Mouse (Mus musculus): ENCODE measurements around the gene Mlh3. TPM values are rescaled to one million over a fixed set of nuclear protein-coding genes. Genes with fewer than 3 reads are reported as not detected.

Mlh3 gene
- total and polyA plus RNA-seq, 3 experiments, result 7.8 to 9.8 (median 8.3) TPM

DNA sequence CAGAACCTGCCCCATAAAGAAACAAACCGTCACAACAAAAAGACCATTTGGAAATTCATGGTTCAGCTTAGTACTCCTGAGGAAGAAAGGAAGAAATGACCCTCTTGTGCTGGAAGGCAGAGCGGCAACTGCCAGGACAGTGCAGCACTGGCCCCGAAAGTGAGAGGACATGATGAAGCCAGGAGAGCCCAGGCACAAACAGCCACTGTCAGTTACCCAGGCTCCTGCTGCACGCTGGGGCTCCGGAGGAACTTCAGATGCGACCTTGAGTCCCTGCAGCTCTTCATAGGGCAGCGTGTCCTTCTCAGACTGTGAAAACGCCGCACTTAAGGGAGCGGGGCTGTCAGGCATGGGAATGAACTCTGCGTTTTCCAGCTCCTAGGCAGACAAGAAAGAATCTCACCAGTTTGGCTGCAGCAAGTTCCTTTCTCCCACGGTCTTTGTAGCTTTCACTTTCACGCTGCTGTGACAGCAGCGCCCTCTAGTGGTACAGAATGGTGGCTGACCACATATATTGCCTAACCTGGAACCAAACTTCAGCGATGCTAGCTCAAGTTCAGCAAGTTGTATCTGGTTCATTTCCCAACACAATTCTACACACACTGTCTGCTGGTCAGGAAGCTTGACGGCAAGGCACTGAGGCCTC is 35.0 kb upstream of the Mlh3 start (continued):
- peak; percentile 65; the same call in 1 of the 2 replicates for TF ChIP-seq IRF4 (IDR thresholded peaks at IDR 0.05; ENCODE audit: low read depth, low read length)
- TF ChIP-seq NELFE (IDR thresholded peaks at IDR 0.05; ENCODE audit: low read depth, low read length), result no peak
- no peak for TF ChIP-seq KAT2A (IDR thresholded peaks at IDR 0.05; ENCODE audit: insufficient replicate concordance, low read length)
- TF ChIP-seq ETS1 (conservative IDR thresholded peaks at IDR 0.05; ENCODE audit: low read depth, low read length), result 0 out of 2 replicates have a peak, but pooled peaks have one; percentile 12
- TF ChIP-seq MAX (IDR thresholded peaks at IDR 0.05; ENCODE audit: low read length), result no peak
- peak; percentile 46; the same call in 1 of the 2 replicates for TF ChIP-seq SIN3A (IDR thresholded peaks at IDR 0.05; ENCODE audit: low read length)
- 0 out of 2 replicates have a peak, but pooled peaks have one; percentile 9 for TF ChIP-seq JUND (conservative IDR thresholded peaks at IDR 0.05; ENCODE audit: low read depth, low read length)
- TF ChIP-seq USF1 (IDR thresholded peaks at IDR 0.05; ENCODE audit: low read depth, low read length), result no peak
- no peak for TF ChIP-seq MAZ (IDR thresholded peaks at IDR 0.05; ENCODE audit: low read depth, low read length)
- peak; percentile 21; the same call in 1 of the 2 replicates for TF ChIP-seq MYC (IDR thresholded peaks at IDR 0.05; ENCODE audit: low read depth, low read length)
- TF ChIP-seq USF2 (conservative IDR thresholded peaks at IDR 0.05; ENCODE audit: low read depth, low read length), result no peak
- TF ChIP-seq E2F4 (IDR thresholded peaks at IDR 0.05; ENCODE audit: insufficient replicate concordance, low read depth, low read length), result no peak

DNA sequence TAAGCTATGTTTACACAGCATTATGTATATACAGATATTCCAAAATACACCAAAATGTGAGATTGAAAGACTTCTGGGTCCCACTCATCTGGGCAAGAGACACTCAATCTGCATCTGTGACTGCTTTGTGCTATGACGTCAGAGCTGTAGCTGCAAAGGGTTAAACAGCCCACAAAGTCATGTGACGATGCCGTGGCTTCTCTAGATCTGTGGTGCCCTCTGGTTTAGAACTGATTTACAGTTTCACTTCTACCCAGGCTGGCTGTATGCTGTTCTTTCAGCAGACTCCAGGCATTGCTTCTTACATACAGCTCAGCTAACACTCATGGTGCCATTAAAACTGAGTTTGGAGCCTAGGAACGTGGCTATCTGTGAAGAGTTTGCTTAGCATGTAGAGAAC is 34.3 kb upstream of the Mlh3 start:
- H3K9me3 ChIP-seq (replicated peaks; ENCODE audit: low read length), result no peaks in the 10 kb centered on the region
- peak; percentile 45 for TF ChIP-seq SMC3 (IDR thresholded peaks at IDR 0.05; ENCODE audit: low read depth, low read length)
- peak; percentile 67 for TF ChIP-seq EP300 (IDR thresholded peaks at IDR 0.05; ENCODE audit: low read length)
- TF ChIP-seq ETS1 (conservative IDR thresholded peaks at IDR 0.05; ENCODE audit: low read depth, low read length), result peak; percentile 68
- no peak for TF ChIP-seq ELF1 (IDR thresholded peaks at IDR 0.05; ENCODE audit: low read depth, low read length)
- peak; percentile 86 for TF ChIP-seq JUND (conservative IDR thresholded peaks at IDR 0.05; ENCODE audit: low read depth, low read length)
- peak; percentile 46 for TF ChIP-seq RAD21 (IDR thresholded peaks at IDR 0.05; ENCODE audit: low read depth, low read length)
- TF ChIP-seq IRF4 (IDR thresholded peaks at IDR 0.05; ENCODE audit: low read depth, low read length), result peak; percentile 82
- peak; percentile 97 for TF ChIP-seq BHLHE40 (IDR thresholded peaks at IDR 0.05; ENCODE audit: low read depth, low read length)
- no peak for TF ChIP-seq MAX (IDR thresholded peaks at IDR 0.05; ENCODE audit: low read length)
- peak; percentile 73 for TF ChIP-seq JUN (IDR thresholded peaks at IDR 0.05; ENCODE audit: insufficient read depth, low read depth, low read length)
- no peak for TF ChIP-seq MXI1 (IDR thresholded peaks at IDR 0.05; ENCODE audit: low read depth, low read length)
- TF ChIP-seq MYC (IDR thresholded peaks at IDR 0.05; ENCODE audit: low read depth, low read length), result no peak
- peak; percentile 84 for TF ChIP-seq USF1 (IDR thresholded peaks at IDR 0.05; ENCODE audit: low read depth, low read length)
- no peak for TF ChIP-seq HCFC1 (IDR thresholded peaks at IDR 0.05; ENCODE audit: low read depth, low read length)
- TF ChIP-seq USF2 (conservative IDR thresholded peaks at IDR 0.05; ENCODE audit: low read depth, low read length), result peak; percentile 81
- TF ChIP-seq CTCF (conservative IDR thresholded peaks at IDR 0.05 in 1 of 2, IDR thresholded peaks at IDR 0.05 in 1 of 2; ENCODE audit: low read depth in 2 of 2, low read length in 2 of 2), result peak in 1 of 2 experiments; percentile 46; a peak in 2 of 4 replicates
- no peaks in the 10 kb centered on the region for H3K27me3 ChIP-seq (replicated peaks)
- dilution Hi-C loops (cut with MboI; ENCODE audit: extremely low pct_ligation_motif_present, extremely low pct_unique_long_range_greater_than_20kb, low sequenced_read_pairs) (no loop called here), in situ Hi-C loops (cut with MboI; ENCODE audit: low pct_ligation_motif_present, low pct_unique_long_range_greater_than_20kb, low sequenced_read_pairs) (no loop called here)
- no peak overlapping the region for H3K4me3 ChIP-seq (replicated peaks in 1 of 3; ENCODE audit: low read depth in 2 of 3, low read length in 2 of 3, poor library complexity in 1 of 3)
- H3K79me2 ChIP-seq (replicated peaks; ENCODE audit: control insufficient read depth, extremely low read depth, insufficient read depth, poor library complexity, severe bottlenecking), result no peaks in the 10 kb centered on the region
- peaks cover 11 to 21% of the 10 kb centered on the region in 2 experiments for H3K4me1 ChIP-seq (ENCODE audit: control insufficient read depth in 1 of 2, insufficient read depth in 2 of 2)
- 0 out of 2 replicates have a peak overlapping the region, but pooled peaks have one; percentile 4 for H3K27ac ChIP-seq (ENCODE audit: insufficient read depth, low read depth)
- peaks cover 78 to 94% of the 10 kb centered on the region in 2 experiments for H3K36me3 ChIP-seq (replicated peaks in 1 of 2; ENCODE audit: control insufficient read depth in 1 of 2, insufficient read depth in 1 of 2, low read length in 1 of 2)
- no peak overlapping the region for H3K9ac ChIP-seq (ENCODE audit: insufficient read depth, low read depth)
- H3K4me2 ChIP-seq (ENCODE audit: insufficient read depth, low read depth, poor library complexity, severe bottlenecking), result peak overlapping the region; percentile 9; the same call in 1 of the 2 replicates
- DNase-seq (ENCODE audit: extremely low read depth), result peak; percentile 85
